Mouse (Mus musculus): Measurements from ENCODE around the gene Speer4a.
"Not testable (repeated sequence)": the region's sequence is repeated elsewhere in the genome, so short reads cannot be mapped to it uniquely, and the experiment has no call there.

The Speer4a gene

DNA sequence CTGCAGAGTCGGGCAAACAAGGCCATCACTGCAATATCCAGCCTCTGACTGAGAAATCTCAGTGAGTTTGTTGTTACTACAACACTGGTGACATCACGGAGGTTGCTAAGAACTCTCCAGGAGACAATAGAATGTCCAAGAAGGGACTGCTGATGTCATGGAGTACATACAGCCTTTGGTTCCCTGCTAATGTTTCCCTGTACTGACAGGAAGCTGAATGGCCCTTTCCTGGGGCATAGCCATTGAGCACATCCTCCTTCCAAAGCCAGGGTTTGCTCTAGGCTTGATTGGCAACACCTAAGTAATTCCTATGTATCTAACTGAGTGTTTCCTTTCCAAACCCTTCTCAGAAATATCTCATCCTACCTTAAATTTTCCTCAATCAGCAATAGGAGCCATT is at the start of gene Speer4a:
Gene Speer4a (minus strand): TSS at position 101 of the 400 bp plus-strand sequence.
- not testable (repeated sequence) for DNase-seq (ENCODE audit: low read depth, low spot score)

DNA sequence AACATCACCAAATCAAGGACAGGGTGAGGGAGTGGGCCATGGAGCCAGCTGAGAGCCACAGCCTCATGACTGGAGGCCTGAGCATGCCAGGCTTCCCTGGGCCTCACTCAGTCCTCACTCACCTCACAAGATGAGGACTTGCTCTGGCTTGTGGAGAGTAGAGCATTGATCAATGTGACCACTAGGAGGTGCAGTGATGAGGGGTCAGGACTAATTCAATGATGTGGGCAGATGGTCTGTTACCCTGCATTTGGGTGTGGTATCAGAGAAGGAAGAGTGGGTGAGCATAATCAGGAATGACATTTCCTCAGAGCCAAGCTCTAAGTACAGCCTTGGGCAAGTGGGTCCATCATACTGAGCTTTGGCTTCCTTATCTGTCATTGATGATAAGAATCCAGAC is 39.7 kb upstream of the Speer4a start:
- peak; percentile 47 for DNase-seq (ENCODE audit: low read depth, low spot score)

DNA sequence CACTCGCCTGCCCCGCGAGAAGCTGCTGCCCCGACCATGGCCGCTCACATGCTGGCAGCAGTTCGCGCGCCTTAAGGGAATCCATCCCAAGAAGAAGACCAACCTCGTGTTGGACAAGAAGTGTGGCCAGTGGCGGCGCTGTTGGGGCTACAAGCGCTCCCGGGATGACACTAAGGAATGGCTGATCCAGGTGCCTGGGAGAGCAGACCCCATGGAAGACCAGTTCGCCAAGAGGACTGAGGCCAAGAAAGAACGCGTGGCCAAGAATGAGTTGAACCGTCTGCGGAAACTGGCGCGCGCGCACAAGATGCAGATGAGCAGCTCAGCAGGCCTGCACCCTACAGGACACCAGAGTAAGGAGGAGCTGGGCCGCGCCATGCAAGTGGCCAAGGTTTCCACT is 31.4 kb upstream of the Speer4a start:
- DNase-seq (ENCODE audit: low read depth, low spot score) = peak; percentile 68

DNA sequence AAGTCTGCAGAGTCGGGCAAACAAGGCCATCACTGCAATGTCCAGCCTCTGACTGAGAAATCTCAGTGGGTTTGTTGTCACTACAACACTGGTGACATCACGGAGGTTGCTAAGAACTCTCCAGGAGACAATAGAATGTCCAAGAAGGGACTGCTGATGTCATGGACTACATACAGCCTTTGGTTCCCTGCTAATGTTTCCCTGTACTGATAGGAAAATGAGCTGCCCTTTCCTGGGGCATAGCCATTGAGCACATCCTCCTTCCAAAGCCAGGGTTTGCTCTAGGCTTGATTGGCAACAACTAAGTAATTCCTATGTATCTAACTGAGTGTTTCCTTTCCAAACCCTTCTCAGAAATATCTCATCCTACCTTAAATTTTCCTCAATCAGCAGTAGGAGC is 19.1 kb upstream of the Speer4a start, which contains the start of gene Gm7347:
Gene Gm7347 (minus strand): TSS at position 101 of the 400 bp plus-strand sequence.
- DNase-seq (ENCODE audit: low read depth, low spot score) = not testable (repeated sequence)

DNA sequence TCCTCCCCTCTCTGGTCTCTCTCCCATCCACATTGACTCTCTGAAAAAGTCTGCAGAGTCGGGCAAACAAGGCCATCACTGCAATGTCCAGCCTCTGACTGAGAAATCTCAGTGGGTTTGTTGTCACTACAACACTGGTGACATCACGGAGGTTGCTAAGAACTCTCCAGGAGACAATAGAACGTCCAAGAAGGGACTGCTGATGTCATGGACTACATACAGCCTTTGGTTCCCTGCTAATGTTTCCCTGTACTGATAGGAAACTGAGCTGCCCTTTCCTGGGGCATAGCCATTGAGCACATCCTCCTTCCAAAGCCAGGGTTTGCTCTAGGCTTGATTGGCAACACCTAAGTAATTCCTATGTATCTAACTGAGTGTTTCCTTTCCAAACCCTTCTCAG is 16.5 kb downstream of the Speer4a start, which contains the start of gene Gm5862:
Gene Gm5862 (minus strand): TSS at position 101 of the 400 bp plus-strand sequence.
- not testable (repeated sequence) for DNase-seq (ENCODE audit: low read depth, low spot score)

DNA sequence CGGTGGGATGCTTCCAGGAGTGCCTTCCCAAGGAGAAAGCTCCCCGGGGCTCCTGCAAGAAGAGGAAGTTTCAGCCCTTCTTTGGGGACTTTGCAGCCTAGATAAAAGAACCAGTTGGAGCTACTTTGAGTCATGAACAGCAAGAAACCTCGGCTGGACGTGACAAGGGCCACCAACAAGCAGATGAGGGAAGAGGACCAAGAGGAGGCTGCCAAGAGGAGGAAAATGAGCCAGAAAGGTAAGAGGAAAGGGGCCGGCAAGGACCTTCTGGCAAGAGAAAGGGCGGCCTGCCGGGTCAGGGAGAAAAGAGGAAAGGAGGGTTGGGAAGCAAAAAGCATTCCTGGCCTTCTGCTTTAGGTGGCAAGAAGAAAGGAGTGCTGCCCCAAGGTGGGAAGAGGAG is 31.7 kb downstream of the Speer4a start:
- not testable (repeated sequence) for DNase-seq (ENCODE audit: low read depth, low spot score)

DNA sequence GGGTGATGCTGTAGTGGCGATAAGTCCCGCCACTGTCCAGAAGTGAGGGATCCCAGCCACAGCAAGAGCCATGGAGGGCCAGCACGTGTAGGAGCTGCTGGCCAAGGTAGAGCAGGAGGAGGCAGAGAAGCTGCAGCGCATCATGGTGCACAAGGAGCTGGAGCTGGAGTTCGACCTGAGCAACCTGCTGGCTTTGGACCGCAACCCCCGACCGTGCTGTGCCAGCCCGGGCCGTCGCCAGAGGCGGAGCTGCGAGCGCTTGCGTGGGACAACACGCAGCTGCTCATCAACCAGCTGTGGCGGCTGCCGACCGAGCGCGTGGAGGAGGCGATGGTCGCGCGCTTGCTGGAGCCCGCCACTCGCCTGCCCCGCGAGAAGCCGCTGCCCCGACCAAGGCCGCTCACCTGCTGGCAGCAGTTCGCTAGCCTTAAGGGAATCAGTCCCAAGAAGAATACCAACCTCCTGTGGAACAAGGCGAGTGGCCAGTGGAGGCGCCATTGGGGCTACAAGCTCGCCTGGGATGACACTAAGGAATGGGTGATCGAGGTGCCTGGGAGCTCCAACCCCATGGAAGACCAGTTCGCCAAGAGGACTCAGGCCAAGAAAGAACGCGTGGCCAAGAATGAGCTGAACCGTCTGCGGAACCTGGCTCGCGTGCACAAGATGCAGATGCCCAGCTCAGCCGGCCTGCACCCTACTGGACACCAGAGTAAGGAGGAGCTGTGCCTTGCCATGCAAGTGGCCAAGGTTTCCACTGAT is 32.2 kb downstream of the Speer4a start:
- peak; percentile 82 for DNase-seq (ENCODE audit: low read depth, low spot score)

DNA sequence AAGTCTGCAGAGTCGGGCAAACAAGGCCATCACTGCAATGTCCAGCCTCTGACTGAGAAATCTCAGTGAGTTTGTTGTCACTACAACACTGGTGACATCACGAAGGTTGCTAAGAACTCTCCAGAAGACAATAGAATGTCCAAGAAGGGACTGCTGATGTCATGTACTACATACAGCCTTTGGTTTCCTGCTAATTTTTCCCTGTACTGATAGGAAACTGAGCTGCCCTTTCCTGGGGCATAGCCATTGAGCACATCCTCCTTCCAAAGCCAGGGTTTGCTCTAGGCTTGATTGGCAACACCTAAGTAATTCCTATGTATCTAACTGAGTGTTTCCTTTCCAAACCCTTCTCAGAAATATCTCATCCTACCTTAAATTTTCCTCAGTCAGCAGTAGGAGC is 34.7 kb downstream of the Speer4a start, which contains the start of gene Gm1979:
Gene Gm1979 (minus strand): TSS at position 101 of the 400 bp plus-strand sequence.
- not testable (repeated sequence) for DNase-seq (ENCODE audit: low read depth, low spot score)

DNA sequence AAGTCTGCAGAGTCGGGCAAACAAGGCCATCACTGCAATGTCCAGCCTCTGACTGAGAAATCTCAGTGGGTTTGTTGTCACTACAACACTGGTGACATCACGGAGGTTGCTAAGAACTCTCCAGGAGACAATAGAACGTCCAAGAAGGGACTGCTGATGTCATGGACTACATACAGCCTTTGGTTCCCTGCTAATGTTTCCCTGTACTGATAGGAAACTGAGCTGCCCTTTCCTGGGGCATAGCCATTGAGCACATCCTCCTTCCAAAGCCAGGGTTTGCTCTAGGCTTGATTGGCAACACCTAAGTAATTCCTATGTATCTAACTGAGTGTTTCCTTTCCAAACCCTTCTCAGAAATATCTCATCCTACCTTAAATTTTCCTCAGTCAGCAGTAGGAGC is 50.8 kb downstream of the Speer4a start, which contains the start of gene Gm21698:
Gene Gm21698 (minus strand): TSS at position 101 of the 400 bp plus-strand sequence.
- DNase-seq (ENCODE audit: low read depth, low spot score) = not testable (repeated sequence)

All from ES-CJ7 (cell line).